Mouse (Mus musculus) limb, embryonic 12.5 days (tissue): ENCODE measurements at regions not wholly inside any gene's neighbourhood (a gene's known extent, or its start where the extent isn't known, plus 50 kb on each side); places are given as distances from the start of the nearest gene placed in this dataset.
"Not testable (repeated sequence)": the region's sequence is repeated elsewhere in the genome, so short reads cannot be mapped to it uniquely, and the experiment has no call there.

Experiments used
- ATAC-seq: fragments of 200-750 bp; cut with Nextera tagmentation; 2 replicates; pipeline ENCODE4 v1.8.0; 2017; ENCODE audit warnings: low read depth, moderate TSS enrichment; ENCODE audit not compliant: insufficient number of reproducible peaks, insufficient read depth, low FRiP score, low TSS enrichment
- H3K27ac ChIP-seq: fragments of 300-500 bp; sonication (generic); 2 replicates; pipeline ENCODE4 v1.5.1; 2016; ENCODE audit warnings: mild to moderate bottlenecking, moderate library complexity
- H3K27me3 ChIP-seq: fragments of 300-500 bp; sonication (generic); 2 replicates; pipeline ENCODE4 v1.6.1; 2016; ENCODE audit warnings: mild to moderate bottlenecking, moderate library complexity
- H3K36me3 ChIP-seq: fragments of 300-500 bp; sonication (generic); 2 replicates; pipeline ENCODE4 v1.6.1; 2016; ENCODE audit warnings: mild to moderate bottlenecking, moderate library complexity
- H3K4me1 ChIP-seq: fragments of 300-500 bp; sonication (generic); replicated peaks from 2 replicates; pipeline ENCODE4 v1.6.1; 2016
- H3K4me2 ChIP-seq: fragments of 300-500 bp; sonication (generic); 2 replicates; pipeline ENCODE4 v1.6.1; 2016; ENCODE audit warnings: mild to moderate bottlenecking, moderate library complexity
- H3K4me3 ChIP-seq: fragments of 300-500 bp; sonication (generic); replicated peaks from 2 replicates; pipeline ENCODE4 v1.5.1; 2016; ENCODE audit warnings: mild to moderate bottlenecking
- H3K9ac ChIP-seq: fragments of 300-500 bp; sonication (generic); replicated peaks from 2 replicates; pipeline ENCODE4 v1.6.1; 2016; ENCODE audit warnings: mild to moderate bottlenecking, moderate library complexity
- H3K9me3 ChIP-seq: fragments of 300-500 bp; sonication (generic); 2 replicates; pipeline ENCODE4 v1.6.1; 2016; ENCODE audit warnings: mild to moderate bottlenecking, moderate library complexity
- WGBS: fragments of 180-500 bp; shearing (Covaris S2); methylation state at CpG from one replicate; pipeline ENCODE4 v1.1.7; 2016; 5-methylcytosine and 5-hydroxymethylcytosine counted together

- WGBS = 51% methylated on average over 4 of the region's 4 CpGs
- H3K27ac ChIP-seq = no peak overlapping the region
Observed at GRCm38 (mm10) chr9:48053580-48053979, 108.2 kb upstream of the Nxpe4 start.

DNA sequence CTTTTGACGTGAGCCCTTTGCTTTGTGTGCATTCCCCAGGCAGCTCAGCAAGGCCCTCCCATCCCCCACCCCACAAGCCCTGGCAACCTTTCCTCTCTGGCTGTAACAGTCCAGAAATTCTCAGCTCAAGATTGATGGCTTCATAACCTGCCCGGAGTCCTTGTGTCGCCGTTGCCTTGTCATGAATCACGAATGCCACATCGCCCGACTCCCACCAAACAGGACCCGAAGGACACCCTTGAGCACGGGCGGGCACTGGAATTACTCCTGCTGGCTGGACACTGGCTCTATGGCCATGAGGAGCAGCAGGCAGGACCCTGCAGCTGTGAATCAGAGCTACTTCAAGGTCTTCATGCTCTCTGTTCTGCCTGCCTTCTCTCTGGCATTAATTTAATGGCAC lies 106.6 kb upstream of the Nxpe4 start:
- 56% methylated on average over 10 of the region's 10 CpGs for WGBS
- no peak overlapping the region for H3K4me2 ChIP-seq

More at GRCm38 (mm10) chr9:48053580-48053979, 108.2 kb upstream of the Nxpe4 start:
- no peak for ATAC-seq
- no peak overlapping the region for H3K4me3 ChIP-seq
- peaks cover 12% of the 10 kb centered on the region for H3K4me1 ChIP-seq
- H3K27me3 ChIP-seq = no peaks in the 10 kb centered on the region
- no peak overlapping the region for H3K4me2 ChIP-seq
- H3K9ac ChIP-seq = no peak overlapping the region
- no peaks in the 10 kb centered on the region for H3K36me3 ChIP-seq
- H3K9me3 ChIP-seq = no peaks in the 10 kb centered on the region

DNA sequence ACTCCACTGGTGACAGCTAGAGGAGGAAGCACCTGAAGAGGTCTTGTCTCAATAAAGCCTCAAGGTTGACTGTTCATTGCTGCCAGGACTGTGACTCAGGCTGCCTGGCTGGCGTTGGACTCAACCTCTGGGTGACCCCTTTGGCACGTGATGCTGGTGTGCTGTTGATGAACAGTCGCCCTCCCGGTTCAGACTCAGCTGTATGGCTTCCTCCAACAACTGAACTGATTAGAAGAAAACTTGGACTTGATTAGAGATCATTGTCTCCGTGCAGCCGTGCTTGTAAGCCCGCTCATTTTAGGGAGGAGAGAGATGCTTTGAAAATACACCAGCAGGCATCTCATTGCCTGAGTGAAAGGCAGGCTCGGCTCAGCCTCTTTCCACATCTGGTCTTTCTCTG lies 103.2 kb upstream of the Nxpe4 start:
- H3K27ac ChIP-seq = no peak overlapping the region
- H3K9ac ChIP-seq = no peak overlapping the region
- no peak overlapping the region for H3K4me3 ChIP-seq
- no peaks in the 10 kb centered on the region for H3K36me3 ChIP-seq
- 51% methylated on average over 8 of the region's 8 CpGs for WGBS
- peaks cover 13% of the 10 kb centered on the region for H3K4me1 ChIP-seq
- no peak for ATAC-seq
- H3K27me3 ChIP-seq = no peaks in the 10 kb centered on the region
- no peak overlapping the region for H3K4me2 ChIP-seq
- no peaks in the 10 kb centered on the region for H3K9me3 ChIP-seq

More for the DNA sequence above, 106.6 kb upstream of the Nxpe4 start:
- ATAC-seq = no peak
- no peaks in the 10 kb centered on the region for H3K36me3 ChIP-seq
- no peaks in the 10 kb centered on the region for H3K27me3 ChIP-seq
- no peak overlapping the region for H3K27ac ChIP-seq
- H3K4me1 ChIP-seq = peaks cover 15% of the 10 kb centered on the region
- no peaks in the 10 kb centered on the region for H3K9me3 ChIP-seq
- H3K9ac ChIP-seq = no peak overlapping the region
- H3K4me3 ChIP-seq = no peak overlapping the region

GRCm38 (mm10) chr9:48059549-48060165 lies 102.2 kb upstream of the Nxpe4 start:
- Histone ChIP-seq H3K4me3 (no peak overlapping the region), H3K27ac (no peak overlapping the region), H3K9ac (no peak overlapping the region), H3K4me1 (peaks cover 11% of the 10 kb centered on the region), H3K36me3 (no peaks in the 10 kb centered on the region), H3K9me3 (no peaks in the 10 kb centered on the region), H3K4me2 (no peak overlapping the region), H3K27me3 (no peaks in the 10 kb centered on the region)
- ATAC-seq = no peak
- WGBS = 82% methylated on average over 10 of the region's 10 CpGs

- Histone ChIP-seq H3K4me2 (no peak overlapping the region), H3K9ac (no peak overlapping the region), H3K27ac (no peak overlapping the region), H3K36me3 (no peaks in the 10 kb centered on the region), H3K9me3 (no peaks in the 10 kb centered on the region), H3K4me3 (no peak overlapping the region), H3K4me1 (peaks cover 6% of the 10 kb centered on the region; the same call in 1 of the 2 replicates), H3K27me3 (no peaks in the 10 kb centered on the region)
- WGBS = 93% methylated on average over 4 of the region's 4 CpGs
- no peak for ATAC-seq
Observed at GRCm38 (mm10) chr9:48060996-48061395, 100.8 kb upstream of the Nxpe4 start.

DNA sequence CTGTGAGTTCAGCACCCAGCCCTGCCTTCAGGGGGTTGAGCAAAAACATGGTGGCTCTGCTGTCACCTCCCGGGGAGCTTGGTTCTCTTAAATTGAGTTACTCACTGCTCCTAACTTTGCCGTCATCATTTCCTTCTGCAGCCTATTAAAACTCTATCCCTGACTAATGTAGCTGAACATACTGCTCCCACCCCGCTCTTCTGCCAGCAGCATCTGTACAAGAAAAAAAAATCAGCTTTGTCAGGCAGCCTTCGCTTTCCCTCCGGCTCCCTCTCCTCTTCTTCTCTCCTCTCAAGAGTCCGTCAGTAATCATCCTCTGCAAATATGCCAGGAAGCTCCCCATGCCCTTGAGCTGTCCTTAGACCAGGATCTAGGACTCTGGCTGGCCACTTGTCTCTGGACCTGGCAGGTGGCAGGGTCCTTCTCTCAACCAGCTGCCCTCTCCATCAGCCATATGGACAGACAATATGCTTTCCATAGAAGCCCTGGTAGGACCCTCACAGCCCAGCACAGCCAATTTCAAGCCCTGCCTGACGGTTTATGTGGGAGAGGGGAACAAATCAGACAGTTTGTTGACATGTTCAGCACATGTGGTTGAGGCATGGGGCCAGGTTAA lies 95.0 kb upstream of the Nxpe4 start:
- Histone ChIP-seq H3K9me3 (no peaks in the 10 kb centered on the region), H3K4me2 (no peak overlapping the region), H3K27ac (no peak overlapping the region), H3K4me1 (no peaks in the 10 kb centered on the region; the same call in 1 of the 2 replicates), H3K9ac (no peak overlapping the region), H3K27me3 (no peaks in the 10 kb centered on the region), H3K36me3 (no peaks in the 10 kb centered on the region), H3K4me3 (no peak overlapping the region)
- no peak for ATAC-seq
- 75% methylated on average over 7 of the region's 7 CpGs for WGBS

DNA sequence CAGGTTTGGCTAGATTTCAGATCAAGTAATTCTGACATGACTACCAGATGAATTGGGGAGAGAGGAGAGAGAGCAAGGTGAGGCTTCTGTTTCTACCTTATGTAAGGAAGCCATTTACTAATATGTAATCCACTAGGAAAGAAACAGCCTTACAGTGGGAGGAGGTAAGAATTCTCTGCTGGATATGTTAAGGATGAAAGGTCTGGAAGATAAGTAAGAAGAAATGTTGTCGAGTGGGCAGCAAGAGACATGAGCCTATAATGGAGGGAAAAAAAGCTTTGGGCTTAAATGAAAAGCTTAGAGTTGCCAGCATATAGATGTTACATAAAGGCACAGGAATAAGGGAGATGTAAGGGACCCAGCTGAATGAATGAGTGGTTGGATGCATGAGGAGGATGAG lies 89.2 kb upstream of the Nxpe4 start:
- 91% methylated on average over 1 of the region's 1 CpGs for WGBS
- no peak for ATAC-seq
- Histone ChIP-seq H3K9ac (no peak overlapping the region), H3K27me3 (no peaks in the 10 kb centered on the region), H3K9me3 (no peaks in the 10 kb centered on the region), H3K4me3 (no peak overlapping the region), H3K36me3 (no peaks in the 10 kb centered on the region), H3K4me1 (no peaks in the 10 kb centered on the region), H3K4me2 (no peak overlapping the region), H3K27ac (no peak overlapping the region)

DNA sequence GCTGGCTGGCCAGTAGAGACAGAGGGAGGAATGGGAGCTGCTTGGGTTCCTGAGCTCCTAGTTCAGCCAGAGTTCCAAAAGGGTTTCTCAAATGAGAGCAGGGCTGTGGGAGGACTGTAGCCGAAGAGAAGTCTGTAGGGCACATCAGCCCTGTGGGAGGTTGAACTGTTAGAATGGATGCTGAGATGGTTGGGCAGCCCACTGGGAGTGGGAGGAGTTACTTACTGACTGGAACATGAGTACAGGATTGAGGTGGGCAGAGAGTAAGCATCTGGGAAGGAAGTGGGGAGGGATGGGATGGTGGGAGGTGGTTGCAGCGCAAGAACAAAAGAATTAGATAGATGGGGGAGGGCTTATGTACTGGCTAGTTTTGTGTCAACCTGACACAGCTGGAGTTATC lies 88.7 kb upstream of the Nxpe4 start:
- Histone ChIP-seq H3K4me2 (no peak overlapping the region), H3K9ac (no peak overlapping the region), H3K36me3 (no peaks in the 10 kb centered on the region), H3K4me3 (no peak overlapping the region), H3K9me3 (no peaks in the 10 kb centered on the region), H3K4me1 (no peaks in the 10 kb centered on the region), H3K27me3 (no peaks in the 10 kb centered on the region), H3K27ac (no peak overlapping the region)
- WGBS = 76% methylated on average over 2 of the region's 2 CpGs
- ATAC-seq = no peak

- Histone ChIP-seq H3K4me3 (no peak overlapping the region), H3K36me3 (no peaks in the 10 kb centered on the region), H3K27me3 (0 out of 2 replicates have a peak, but pooled peaks cover under 1% of the 10 kb centered on the region), H3K9me3 (no peaks in the 10 kb centered on the region), H3K4me1 (peaks cover 6% of the 10 kb centered on the region; the same call in 1 of the 2 replicates), H3K4me2 (no peak overlapping the region), H3K27ac (no peak overlapping the region), H3K9ac (no peak overlapping the region)
- ATAC-seq = no peak
- 70% methylated on average over 5 of the region's 5 CpGs for WGBS
Observed at GRCm38 (mm10) chr9:48075661-48076240, 86.1 kb upstream of the Nxpe4 start.

DNA sequence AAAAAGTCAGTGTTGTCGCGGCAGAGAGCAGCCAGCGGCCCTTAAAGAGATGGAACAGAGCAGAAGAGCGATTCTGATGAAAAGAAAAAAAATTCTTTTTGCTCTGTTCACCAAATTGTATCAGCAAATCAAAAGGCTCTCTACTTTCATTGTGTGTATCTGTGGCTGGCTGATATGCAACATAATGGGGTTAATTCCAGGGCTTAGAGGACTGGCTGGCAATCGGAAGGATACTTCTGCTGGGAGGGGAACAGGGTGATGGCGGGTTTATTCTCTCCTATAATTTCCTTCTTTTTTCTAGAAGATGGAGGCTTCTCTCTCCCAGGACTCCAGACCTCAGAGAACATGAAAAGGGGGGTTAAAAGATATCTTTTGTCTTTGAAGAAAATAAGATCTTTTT lies 79.4 kb upstream of the Nxpe4 start:
- peaks cover 6% of the 10 kb centered on the region; the same call in 1 of the 2 replicates for H3K4me1 ChIP-seq
- H3K27me3 ChIP-seq = peaks cover 7% of the 10 kb centered on the region; the same call in 1 of the 2 replicates
- no peaks in the 10 kb centered on the region for H3K9me3 ChIP-seq
- H3K27ac ChIP-seq = no peak overlapping the region
- no peak overlapping the region for H3K4me2 ChIP-seq
- 73% methylated on average over 6 of the region's 6 CpGs for WGBS
- no peaks in the 10 kb centered on the region for H3K36me3 ChIP-seq
- no peak for ATAC-seq
- H3K4me3 ChIP-seq = no peak overlapping the region
- no peak overlapping the region for H3K9ac ChIP-seq

DNA sequence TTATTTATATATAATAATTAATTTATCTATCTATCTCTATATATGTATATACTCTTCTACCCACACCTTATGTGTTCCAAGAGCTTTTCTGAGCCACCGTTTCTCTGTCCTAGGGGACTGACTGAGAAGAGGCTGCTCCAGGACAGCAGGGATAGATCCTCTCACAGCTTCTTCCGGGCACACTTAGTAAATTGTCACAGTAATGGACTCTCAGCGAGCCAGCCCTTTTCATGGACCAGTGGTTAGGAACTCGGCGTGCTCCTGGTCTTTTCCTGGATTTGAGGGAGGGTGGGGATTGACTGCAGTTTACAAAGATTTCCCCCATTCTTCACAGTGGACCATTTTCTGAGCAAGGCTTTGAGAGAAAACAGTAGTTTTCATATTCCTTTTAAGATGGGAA lies 77.6 kb upstream of the Nxpe4 start:
- WGBS = 69% methylated on average over 5 of the region's 5 CpGs
- not testable (repeated sequence) for H3K9ac ChIP-seq, ATAC-seq, H3K36me3 ChIP-seq, H3K4me1 ChIP-seq, H3K9me3 ChIP-seq, H3K27ac ChIP-seq, H3K4me2 ChIP-seq, H3K4me3 ChIP-seq
- H3K27me3 ChIP-seq = peaks cover 12% of the 10 kb centered on the region; the same call in 1 of the 2 replicates
